Mouse (Mus musculus) thymus, adult 18-20 months (tissue): ENCODE results near the gene Pacsin2.
"Not testable (repeated sequence)": the region's sequence is repeated elsewhere in the genome, so short reads cannot be mapped to it uniquely, and the experiment has no call there.

Experiments used
- DNase-seq, 2 experiments: peaks; one replicate each; pipeline ENCODE4 v3.0.0; 2022; ENCODE audit warnings: mixed read lengths in 2 of 2

The Pacsin2 gene

DNA sequence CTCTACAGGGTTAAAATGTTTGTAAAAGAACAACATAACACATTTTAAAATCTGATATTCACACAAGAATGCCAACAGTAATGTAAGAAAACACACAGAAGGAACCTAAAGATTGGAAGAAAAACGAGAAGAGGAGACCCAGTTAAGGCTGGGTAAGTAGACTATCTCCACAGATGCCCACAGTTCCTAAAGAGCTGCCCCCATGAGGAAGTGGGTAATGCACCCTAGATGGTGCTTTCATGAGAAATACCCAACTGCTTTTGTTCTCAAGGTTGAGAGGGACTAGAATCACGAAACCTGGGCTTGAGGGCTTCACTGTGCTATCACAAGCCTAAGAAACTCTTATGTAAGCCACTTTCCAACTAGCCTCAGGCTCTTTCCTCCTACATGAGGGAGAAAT, 44.8 kb downstream of the Pacsin2 start:
- DNase-seq, result no peak

DNA sequence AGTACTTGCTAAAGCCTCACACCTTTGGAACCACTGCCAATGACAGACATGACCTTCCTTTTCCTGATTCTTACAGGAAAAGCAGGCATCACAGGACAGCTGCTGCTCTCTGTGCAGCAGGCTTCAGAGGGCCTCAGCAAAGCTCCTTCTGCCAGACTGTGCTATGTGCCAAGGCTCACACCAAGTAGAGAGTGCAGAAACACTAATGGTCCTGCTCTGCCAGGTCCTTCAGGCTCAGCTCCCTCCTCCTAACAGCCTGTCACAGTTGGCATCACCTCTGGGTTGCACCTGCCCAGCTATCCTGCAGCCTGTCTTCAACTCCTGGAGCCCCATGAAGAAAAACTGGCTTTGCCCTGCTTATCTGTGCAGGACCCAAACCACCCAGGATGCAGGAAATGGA, 45.7 kb downstream of the Pacsin2 start:
- no peak for DNase-seq

DNA sequence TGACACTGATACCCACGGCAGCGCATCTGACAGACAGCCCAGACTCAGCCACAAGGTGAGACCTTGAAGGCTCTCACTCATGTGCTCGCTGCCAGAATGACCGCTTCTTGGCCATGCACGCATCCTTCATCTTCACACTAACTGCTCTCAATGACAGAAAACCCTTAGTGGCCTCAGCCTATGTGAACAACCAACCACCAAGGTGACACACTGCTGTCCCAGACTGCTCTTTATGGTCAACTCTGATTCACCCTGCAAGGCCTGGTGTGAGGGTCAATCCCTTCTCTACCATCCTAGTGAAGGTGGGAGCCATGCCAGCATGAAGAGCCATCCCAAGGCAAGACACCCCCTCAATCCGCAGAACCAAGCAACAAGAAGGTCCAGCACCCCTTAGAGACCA, 46.5 kb downstream of the Pacsin2 start:
- no peak for DNase-seq

DNA sequence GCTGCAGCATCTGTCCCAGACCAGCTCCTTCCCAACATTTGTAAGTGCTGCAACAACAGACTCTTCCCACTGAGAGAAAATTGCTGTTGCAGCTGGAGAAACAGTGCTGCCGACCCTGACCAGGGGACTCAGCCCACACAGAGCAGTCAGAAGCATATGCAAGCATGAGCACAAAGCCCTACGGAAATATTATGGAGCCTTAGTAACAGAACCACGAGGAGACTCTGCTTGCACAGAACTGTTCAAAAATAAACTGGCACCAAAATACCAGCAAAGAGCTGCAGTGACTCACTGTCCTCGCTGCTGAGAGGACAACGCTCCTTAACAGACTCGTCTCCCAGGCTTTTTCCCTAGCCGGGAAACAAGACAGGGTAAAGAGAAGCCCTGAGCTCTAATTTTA, 47.0 kb downstream of the Pacsin2 start:
- DNase-seq, result no peak

DNA sequence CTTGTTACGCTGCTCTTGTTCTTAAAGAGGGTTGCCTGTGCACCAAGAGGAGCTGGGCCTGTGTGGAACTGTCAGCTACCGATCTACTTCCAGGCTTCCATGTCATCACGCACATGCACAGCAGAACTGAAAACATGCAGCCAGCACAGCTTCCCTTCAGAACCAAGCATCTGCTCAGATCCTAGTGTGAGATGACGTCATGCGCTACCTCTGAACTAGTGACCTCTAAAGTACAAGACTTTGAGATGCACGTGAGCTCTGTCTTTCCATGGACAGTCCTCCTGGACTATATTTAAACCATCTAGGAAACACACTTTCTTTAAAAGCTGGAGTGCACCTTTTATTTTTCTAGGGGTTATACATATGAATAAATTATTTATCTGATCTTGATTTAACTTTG, 49.0 kb downstream of the Pacsin2 start:
- no peak for DNase-seq

DNA sequence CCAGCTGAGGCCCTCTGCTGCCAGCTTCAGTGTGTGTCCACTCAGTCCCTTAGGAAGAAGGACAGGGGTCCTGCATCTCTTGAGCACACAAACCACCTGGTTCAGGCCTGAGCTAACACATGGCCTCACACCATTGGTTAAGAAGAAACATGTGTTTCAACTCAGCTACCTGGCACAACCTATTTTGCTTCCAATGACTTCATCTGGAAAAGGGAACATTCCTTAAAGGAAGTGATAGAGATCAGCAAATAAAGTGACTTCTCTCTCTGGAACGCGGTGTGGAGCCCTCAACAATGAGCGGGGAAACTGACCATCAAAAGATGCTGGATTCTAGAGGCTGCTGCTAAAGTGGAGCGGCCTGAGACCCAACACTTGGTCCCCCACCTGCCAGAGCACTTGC, 52.8 kb downstream of the Pacsin2 start:
- no peak for DNase-seq

DNA sequence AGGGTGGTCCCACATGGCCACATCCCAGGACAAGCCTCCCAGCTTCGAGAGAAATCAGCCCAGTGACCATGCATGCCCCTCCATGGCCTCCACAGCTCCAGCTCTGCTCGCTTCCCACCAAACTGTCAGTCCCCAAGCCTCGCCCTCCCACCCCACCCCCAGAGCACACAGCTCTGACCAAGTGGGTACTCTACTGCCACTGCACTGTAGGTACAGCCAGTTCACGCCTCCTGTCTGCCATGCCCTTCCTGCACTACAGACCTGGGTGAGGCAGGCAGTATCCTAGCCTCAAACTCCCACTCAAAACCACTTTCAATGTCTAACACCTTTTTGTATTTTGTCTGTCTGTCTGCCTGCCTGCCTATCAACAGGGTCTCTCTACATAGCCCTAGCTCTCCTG, 53.7 kb downstream of the Pacsin2 start:
- DNase-seq, result no peak

DNA sequence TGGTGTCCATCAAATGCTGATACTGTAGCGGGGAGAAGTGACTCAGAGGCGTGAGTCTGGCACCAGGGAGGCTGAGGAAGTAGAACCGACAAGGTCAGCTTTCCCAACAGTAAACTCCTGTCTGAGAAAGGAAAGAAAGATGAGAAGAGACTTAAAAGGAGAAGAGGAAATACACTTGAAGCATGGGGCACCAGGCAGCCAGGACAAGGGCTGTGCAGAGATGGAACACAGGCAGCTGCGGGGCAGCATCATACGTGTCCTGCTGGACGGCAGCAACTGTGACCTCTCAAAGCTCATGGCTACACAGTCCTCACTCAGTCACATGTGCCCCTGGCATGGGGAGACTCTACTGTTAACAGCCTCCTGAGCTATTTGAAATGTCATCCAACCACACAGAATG, 54.1 kb downstream of the Pacsin2 start:
- DNase-seq, result no peak

DNA sequence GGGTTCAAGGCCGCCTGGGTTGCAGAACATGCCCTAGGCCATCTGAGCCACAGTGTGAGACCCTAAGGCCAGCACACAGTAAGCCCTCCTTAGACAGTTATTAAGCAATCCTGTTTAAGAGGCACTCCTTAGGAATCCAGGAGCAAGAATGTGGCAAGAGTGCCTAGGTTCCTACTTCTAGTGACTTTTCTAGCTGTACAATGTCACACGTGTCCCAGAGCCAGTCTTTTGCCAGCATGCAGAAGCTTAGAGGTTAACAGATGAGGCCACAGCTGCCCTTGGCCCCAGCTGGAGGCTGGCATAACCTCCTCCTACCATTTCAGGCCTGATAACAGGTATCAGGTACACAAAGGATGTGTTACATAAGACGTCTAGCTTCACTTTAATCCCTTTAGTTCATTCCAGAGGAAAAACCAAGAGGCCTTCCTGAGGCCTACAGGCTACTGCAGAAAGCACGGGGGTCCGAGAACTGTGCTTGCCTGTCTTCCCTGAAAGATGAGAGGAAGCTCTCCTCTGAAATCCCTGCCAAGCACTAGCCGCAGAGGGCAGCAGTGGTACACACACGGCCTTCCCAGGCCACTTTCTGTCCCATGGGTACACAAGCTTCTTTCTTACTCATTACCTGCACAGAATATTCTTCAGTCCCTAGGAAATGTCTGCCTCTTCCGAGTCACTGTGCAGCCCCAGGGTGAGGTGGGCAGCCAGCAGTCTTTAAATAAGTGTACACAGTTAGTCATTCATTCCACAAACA, 55.5 kb downstream of the Pacsin2 start:
- DNase-seq, result no peak

DNA sequence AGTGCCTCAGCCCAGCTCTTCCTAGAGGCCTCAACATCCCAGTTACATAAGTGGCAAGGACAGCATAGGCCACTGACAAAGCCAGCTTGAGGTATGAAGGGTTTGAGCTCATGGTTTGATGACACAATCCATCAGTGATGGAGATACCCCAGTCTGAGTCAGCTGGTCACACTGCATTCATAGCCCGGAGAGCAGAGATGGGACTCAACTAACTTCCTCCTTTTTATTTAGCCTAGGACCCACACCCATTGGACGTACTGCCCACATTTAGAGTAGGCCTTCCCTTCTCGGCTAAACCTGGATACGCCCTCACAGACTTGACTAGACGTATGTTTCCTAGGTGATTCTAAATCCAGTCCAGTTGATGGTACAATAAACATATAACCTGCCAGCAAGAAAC, 56.2 kb downstream of the Pacsin2 start:
- DNase-seq, result no peak

DNA sequence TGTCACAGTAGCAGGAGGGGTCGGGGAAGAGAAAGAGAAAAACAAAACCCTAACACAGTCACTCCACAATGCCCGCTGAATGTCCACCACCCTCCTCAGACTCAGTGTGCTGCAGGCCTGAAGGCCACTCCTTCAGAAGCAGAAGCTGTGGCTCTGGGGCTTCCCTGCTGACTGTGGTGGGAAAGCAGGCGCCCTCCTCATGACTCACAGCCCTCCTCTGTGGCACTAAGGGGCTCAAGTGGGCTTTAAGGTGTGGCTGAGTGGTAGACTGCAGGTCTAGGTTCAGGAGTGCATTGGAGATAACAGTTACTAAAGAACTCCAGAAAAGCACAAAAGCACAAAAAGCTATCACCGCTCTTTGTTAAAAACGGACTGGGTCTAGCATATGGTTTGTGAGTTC, 56.9 kb downstream of the Pacsin2 start:
- no peak for DNase-seq

DNA sequence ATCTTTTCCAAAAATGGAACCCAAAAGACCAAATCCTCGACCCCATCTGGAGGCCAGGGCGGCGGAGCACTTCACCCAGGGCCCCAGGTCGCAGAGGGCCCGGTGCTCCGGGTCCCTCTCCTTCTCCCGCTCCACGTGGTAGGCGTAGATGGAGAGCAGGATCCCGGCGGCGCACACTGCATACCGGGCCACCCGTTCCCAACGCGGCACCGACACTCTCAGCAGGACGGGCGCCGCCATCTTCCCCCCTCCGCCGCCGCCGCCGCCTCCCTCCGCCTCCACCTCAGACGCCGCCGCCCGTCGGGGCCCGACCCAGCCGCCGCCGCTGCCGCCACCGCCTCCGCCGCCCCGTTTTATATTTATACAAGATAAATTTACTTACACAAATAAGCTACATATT, 58.5 kb downstream of the Pacsin2 start:
- DNase-seq, result not testable (repeated sequence)

DNA sequence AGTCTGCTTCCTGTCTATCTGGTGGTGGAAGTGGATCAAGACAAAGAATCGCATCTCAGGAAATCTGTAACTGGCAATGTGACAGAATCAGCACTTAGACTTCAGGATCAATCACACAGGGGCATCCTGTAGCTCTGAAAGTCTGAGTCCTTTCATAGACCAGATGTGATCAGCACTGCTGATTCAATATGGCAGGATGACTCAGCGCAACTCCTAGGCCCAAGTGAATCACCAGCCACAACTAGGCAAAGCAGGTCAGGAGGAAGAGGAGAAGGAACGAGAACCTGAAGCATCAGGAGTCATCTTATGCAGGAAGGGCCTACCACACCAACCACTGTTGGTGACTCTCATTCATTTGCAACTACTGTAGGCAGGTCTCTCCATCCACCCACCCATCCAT, 60.4 kb downstream of the Pacsin2 start:
- no peak for DNase-seq

DNA sequence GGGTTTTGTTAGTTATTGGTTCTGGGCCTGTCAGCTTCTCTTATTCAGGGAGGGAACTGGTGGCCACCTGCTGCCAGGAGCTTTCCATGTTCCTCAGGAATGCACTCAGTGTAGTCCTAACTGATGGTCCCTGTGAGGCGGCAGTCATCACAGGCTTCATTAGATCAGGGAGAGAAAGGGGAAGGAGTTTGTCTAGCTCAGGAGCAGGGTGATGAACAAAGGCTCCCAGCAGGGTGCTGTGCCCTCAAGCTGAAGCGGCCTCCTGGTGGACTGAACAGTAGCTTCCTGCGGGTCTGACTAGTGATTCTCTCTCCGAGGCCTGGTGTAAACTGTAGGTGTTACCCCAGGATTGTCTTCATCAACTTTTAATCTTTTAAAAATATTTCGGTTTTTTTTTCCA, 61.4 kb downstream of the Pacsin2 start:
- DNase-seq, result no peak

DNA sequence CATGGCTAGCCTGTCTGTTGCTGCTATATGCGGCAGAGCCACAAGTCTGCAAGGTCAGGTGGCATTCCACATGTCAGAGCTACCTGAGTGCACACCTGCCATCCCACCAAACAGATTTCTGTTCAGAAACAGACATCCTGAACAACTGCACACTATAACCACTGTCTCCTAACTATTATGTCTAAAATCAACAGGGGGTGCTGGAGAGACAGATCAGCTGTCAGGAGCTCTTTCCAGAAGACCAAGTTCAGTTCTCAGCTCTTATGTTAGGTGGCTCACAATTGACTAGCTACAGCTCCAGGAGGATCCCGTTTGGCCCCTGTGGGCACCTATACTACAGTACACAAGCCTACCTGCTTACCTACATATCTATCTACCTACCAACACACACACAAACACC, 71.7 kb downstream of the Pacsin2 start:
- DNase-seq, result no peak

DNA sequence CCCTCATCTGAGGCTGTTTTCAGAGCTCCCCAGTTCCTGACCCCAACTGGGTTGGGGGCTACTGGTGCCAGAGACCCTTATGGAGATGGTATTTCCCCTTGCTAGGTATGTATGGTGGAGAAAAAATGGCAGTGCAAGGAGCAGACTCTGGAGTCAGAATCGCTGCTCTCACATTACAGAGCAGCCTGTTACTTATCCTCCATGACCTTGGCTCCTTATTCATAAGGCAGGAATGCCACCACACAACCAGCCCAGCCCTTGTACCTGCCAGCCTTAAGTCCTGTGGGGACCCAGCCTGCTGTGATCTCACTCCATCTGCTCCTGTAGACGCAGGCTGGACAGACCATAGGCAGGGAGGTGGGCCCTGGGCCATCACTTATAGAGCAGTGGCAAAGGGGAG, 76.5 kb downstream of the Pacsin2 start:
- no peak for DNase-seq

DNA sequence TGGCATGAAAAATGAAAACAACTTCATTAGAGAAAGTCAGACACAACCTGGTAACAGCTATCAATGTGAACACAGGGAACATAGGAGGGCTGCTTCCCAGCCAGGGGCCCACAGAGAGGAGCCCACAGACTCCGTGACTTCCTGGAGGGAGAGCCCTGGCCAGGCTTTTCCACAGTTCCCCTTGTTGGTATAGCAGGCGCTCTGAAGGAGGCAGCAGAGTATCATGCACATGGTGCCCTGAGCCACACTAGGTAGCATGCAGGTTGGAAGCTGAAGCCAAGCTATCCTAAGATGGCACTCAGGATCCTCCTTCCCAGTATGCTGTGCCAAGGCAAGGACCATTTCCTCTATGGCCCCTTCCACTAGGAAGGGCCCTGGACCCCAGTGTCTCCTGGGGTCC, 80.8 kb downstream of the Pacsin2 start:
- DNase-seq, result no peak

DNA sequence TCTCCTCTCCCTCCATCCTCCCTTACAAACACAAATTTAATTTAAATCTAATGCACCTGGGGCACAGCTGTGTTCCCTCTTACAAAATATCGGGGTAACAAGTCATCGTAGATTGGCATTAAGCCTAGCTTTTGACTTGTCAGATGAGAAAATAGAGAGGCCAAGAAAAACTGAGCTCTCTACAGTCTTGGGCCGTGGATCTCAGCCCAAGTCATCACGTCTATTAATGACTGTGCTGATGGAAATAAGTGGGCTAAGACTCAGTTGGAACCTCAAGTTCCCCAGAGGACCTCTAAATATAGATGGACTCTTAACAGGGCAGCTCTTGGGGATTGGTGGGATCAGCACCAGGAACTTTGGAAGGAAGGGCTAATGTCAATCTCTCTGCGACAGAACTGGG, 81.3 kb downstream of the Pacsin2 start:
- no peak for DNase-seq

DNA sequence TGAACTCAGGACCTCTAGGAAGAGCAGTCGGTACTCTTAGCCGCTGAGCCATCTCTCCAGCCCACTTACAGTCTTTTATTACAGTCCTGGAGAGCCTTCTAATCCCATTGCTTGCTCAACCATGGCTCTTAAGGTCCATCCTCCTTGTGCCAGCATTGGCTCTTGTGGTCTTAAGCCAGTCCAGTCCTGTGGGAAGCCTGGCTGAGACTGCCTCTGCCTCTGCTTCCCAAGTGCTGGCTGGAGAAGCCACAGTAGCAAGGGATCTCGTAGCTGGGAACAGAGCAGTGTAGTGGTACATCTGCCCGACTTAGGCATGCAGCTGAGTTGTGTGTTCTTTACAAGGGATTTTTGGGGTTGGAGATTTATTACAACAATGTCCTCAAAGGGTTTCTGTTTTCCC, 81.9 kb downstream of the Pacsin2 start:
- DNase-seq, result no peak

DNA sequence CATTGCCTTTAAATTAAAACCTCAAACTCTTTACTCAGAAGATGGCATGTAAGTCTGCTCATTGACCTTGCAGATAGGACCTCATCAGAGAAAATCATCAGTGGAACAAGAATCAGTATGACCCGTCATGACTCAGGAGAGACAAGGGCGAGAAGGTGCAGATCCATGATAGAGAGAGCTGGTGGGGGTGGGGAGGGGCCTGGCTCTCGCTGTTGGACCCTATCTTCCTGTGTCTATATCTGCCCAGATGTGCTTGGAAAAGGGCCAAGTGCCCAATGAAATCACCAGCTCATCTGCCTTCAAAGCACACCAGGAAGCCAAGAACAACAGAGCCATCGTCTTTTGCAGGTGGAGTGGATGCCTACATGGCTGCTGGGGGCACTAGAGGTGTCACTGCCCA, 87.3 kb downstream of the Pacsin2 start:
- no peak for DNase-seq

DNA sequence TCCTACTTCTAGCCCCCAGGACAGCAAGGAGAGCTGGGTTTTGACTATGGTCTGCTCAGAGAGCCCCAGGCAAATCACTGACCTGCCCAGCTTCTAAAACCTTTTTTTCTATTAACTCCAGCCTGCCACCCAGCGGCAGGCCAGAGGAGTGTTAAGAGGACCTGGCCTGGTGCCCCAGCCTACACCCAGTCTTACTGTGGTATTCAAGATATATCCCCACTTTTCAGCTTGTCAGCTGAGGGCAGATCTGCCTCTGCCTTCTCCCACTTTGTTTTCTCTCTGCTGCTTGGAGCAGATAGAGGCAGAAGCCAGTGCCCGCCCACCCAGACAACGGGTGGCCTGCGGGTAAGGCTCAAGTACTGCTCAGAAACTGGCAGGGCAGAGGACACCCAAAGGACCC, 89.3 kb downstream of the Pacsin2 start:
- DNase-seq, result no peak

DNA sequence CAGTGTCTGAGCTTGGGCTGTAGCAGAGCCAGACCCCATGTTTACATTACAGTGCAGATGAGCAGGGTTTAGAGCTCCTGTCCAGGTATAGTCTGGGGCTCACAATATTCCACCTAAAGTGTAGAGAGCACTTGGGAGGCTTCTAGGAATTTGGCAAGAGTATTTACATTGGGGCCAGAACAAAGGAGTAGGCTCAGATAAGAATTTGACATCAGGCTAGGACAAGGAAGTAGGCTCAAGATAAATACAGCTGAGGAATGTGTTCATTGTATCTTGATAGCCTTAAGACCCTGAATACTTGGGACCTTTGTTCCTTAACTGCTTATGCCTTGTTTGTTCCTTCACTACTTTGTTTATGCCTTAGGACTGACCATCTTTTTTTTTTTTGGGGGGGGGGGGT, 90.3 kb downstream of the Pacsin2 start:
- no peak for DNase-seq

DNA sequence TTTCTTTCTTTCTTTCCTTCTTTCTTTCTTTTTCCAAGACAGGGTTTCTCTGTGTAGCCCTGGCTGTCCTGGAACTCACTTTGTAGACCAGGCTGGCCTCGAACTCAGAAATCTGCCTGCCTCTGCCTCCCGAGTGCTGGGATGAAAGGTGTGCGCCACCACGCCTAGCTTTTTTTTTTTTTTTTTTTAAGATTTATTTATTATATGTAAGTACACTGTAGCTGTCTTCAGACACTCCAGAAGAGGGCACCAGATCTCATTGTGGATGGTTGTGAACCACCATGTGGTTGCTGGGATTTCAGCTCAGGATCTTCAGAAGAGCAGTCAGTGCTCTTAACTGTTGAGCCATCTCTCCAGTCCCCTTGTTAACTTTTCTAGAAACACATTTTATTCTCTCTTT, 95.7 kb downstream of the Pacsin2 start:
- not testable (repeated sequence) for DNase-seq

DNA sequence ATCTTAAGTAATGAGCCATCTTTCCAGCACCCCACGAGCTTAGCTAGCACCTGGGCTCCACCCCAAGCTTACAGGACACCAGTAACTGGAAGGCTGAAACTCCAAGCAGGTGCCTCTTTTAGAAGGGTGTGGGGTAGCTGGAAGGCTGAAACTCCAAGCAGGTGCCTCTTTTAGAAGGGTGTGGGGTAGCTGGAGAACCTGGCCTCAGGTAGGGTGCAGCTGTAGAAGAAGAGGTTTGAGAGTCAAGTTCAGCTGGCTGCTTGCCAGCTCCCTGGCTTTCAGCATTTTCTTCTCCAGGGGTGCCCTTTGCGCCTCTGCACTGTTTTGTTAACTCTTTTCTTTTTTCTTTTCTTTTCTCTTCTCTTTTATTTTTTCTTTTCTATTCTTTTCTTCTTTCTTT, 96.1 kb downstream of the Pacsin2 start:
- DNase-seq, result no peak

DNA sequence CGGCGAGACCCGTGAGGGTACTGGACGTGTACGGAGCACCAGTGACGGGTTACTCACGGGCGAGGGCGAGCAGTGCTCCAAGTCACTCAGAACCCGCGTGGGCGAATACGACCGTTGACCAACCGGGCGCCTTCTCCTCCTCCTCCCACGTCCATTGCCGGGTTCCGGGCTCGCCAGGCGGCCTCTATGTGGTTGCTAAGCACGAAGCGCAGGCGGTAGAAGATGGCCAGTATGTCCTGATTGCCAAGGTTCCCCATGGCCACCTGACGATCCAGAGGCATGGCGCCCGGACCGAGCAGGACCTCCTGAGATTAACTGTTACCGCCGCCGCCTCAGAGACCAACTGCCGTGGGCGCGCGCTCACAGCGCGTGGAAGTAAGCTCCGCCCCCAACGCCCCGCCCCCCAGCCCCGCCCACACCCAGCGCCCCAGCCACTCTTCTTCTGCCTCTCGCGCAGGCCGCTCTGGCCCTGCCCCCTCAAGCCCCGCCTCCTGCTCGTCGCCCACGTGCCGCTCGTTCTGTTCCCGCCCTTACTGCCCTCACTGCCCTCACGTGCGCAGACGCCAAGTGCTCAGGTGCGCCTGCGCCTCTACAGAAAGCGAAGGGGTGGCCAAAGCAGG, 97.4 kb downstream of the Pacsin2 start:
- DNase-seq, result peak in 1 of 2 experiments; percentile 21
